ENCODE assay signal across 8 mouse cellular contexts in genomic region chr13:64312024-64312915, GRCm38 (mm10). TPM values are rescaled to one million over a fixed set of nuclear protein-coding genes. Genes with fewer than 3 reads are reported as not detected.
A peak's percentile ranks its signal among the peaks of the same experiment; 100 is the strongest.
DNase-seq lines count a peak whose midpoint lies in the region; ATAC-seq and TF ChIP-seq lines count a peak whose summit lies in the region.

Gene Aaed1 (minus strand): TSS chr13:64312710.

- H3K9me3 ChIP-seq in heart, embryonic 12.5 days (replicated peaks) = no peaks in the 10 kb centered on the region
- no peaks in the 10 kb centered on the region for H3K9me3 ChIP-seq in kidney, embryonic 16.5 days (ENCODE audit: low read length)

- peak within 1 kb of the TSS; percentile 95 for H3K4me3 ChIP-seq in brown adipose tissue, adult 24 weeks (ENCODE audit: insufficient read depth, low read depth, low read length)
- peak within 1 kb of the TSS; percentile 72 for H3K4me3 ChIP-seq in heart, embryonic 12.5 days
- H3K4me3 ChIP-seq in kidney, embryonic 16.5 days (ENCODE audit: low read length) = peak within 1 kb of the TSS; percentile 75
- peak within 1 kb of the TSS; percentile 66 for H3K4me3 ChIP-seq in liver, adult 2 months (ENCODE audit: insufficient read depth, low read depth, low read length)

- no peaks in the 10 kb centered on the region for H3K27me3 ChIP-seq in heart, embryonic 12.5 days (replicated peaks)
- no peaks in the 10 kb centered on the region for H3K27me3 ChIP-seq in kidney, embryonic 16.5 days (ENCODE audit: insufficient read depth, low read length)
- no peaks in the 10 kb centered on the region for H3K27me3 ChIP-seq in liver, adult 2 months (ENCODE audit: control insufficient read depth, insufficient read depth, low read length)

- ATAC-seq in erythroid progenitor cell, adult 5-6 weeks (replicated peaks; ENCODE audit: low FRiP score, poor library complexity, severe bottlenecking) = peak; percentile 84
- ATAC-seq in heart, embryonic 12.5 days (ENCODE audit: insufficient number of reproducible peaks, low FRiP score) = peak; percentile 94
- peak; percentile 93 for ATAC-seq in kidney, embryonic 16.5 days (ENCODE audit: low FRiP score, low TSS enrichment)
- ATAC-seq in monocyte, adult 5-6 weeks (replicated peaks; ENCODE audit: insufficient number of reproducible peaks, low FRiP score, low TSS enrichment, poor library complexity, severe bottlenecking) = peak; percentile 80

- peak within 1 kb of the TSS; percentile 67 for H3K4me2 ChIP-seq in heart, embryonic 12.5 days
- H3K4me2 ChIP-seq in kidney, embryonic 16.5 days (replicated peaks; ENCODE audit: low read depth, low read length) = peak within 1 kb of the TSS; percentile 51

- peak; percentile 89 for DNase-seq in CD4-positive, CD25-positive, alpha-beta regulatory T cell, adult 2 months (ENCODE audit: low read depth, low spot score)
- DNase-seq in liver, adult 2 months (ENCODE audit: extremely low read depth, low read depth, low spot score) = peak; percentile 79
- DNase-seq in spleen, postnatal 36 days (ENCODE audit: low spot score in 2 of 2) = peak; percentile 83 to 86

- H3K9ac ChIP-seq in heart, embryonic 12.5 days = peak within 1 kb of the TSS; percentile 89
- H3K9ac ChIP-seq in kidney, embryonic 16.5 days (replicated peaks; ENCODE audit: low read length) = peak within 1 kb of the TSS; percentile 83
- H3K9ac ChIP-seq in liver, adult 2 months (ENCODE audit: low read depth, low read length) = peak within 1 kb of the TSS; percentile 75

- peak within 1 kb of the TSS; percentile 86 for H3K27ac ChIP-seq in brown adipose tissue, adult 24 weeks (replicated peaks; ENCODE audit: low read depth, low read length)
- H3K27ac ChIP-seq in heart, embryonic 12.5 days (ENCODE audit: poor library complexity, severe bottlenecking) = peak within 1 kb of the TSS; percentile 98
- peak within 1 kb of the TSS; percentile 96 for H3K27ac ChIP-seq in kidney, embryonic 16.5 days (ENCODE audit: low read length)
- peak within 1 kb of the TSS; percentile 99 for H3K27ac ChIP-seq in liver, adult 2 months (replicated peaks; ENCODE audit: insufficient read depth, low read depth, low read length)

- peaks cover 8% of the 10 kb centered on the region; the same call in 1 of the 2 replicates for H3K79me2 ChIP-seq in liver, adult 2 months (ENCODE audit: control insufficient read depth, insufficient read depth, low read length)

- TF ChIP-seq POLR2A in liver, adult 2 months (IDR thresholded peaks at IDR 0.05; ENCODE audit: extremely low read depth, insufficient read depth, low read length) = peak; percentile 94

- TF ChIP-seq CTCF in liver, adult 2 months (IDR thresholded peaks at IDR 0.05; ENCODE audit: low read depth, low read length) = peak; percentile 32

- peaks cover 13% of the 10 kb centered on the region for H3K36me3 ChIP-seq in heart, embryonic 12.5 days
- H3K36me3 ChIP-seq in kidney, embryonic 16.5 days (ENCODE audit: insufficient read depth, low read length) = peaks cover 3% of the 10 kb centered on the region; the same call in 1 of the 2 replicates
- H3K36me3 ChIP-seq in liver, adult 2 months (ENCODE audit: control insufficient read depth, insufficient read depth, low read length) = peaks cover 6% of the 10 kb centered on the region; the same call in 1 of the 2 replicates

- WGBS in heart, embryonic 12.5 days = under 1% methylated on average over 62 of the region's 74 CpGs
- WGBS in kidney, embryonic 16.5 days = under 1% methylated on average over 61 of the region's 74 CpGs
- WGBS in liver, adult 2 months = under 1% methylated on average over 73 of the region's 74 CpGs

- peaks cover 5% of the 10 kb centered on the region; the same call in 1 of the 2 replicates for H3K4me1 ChIP-seq in brown adipose tissue, adult 24 weeks (ENCODE audit: control insufficient read depth, insufficient read depth, insufficient read length, low read length)
- peaks cover 27% of the 10 kb centered on the region for H3K4me1 ChIP-seq in heart, embryonic 12.5 days (replicated peaks)
- peaks cover 14% of the 10 kb centered on the region for H3K4me1 ChIP-seq in kidney, embryonic 16.5 days (ENCODE audit: insufficient read depth, low read length)
- peaks cover 25% of the 10 kb centered on the region for H3K4me1 ChIP-seq in liver, adult 2 months (ENCODE audit: control insufficient read depth, insufficient read depth, low read length)

RNA-seq across cellular contexts. Expression of gene Aaed1, which starts in this region (rescaled TPM):
- polyA plus RNA-seq in brown adipose tissue, adult 24 weeks (2012; ENCODE audit: insufficient read depth, insufficient read length, missing spikeins) = 58.9 and 62.9 TPM in 2 replicates
- 4.2 and 11.9 TPM in 2 replicates for total RNA-seq in erythroid progenitor cell, adult 5-6 weeks (2015; ENCODE audit: low replicate concordance)
- 6.2 and 10.5 TPM in 2 replicates for total RNA-seq in erythroid progenitor cell, adult 5-6 weeks (2017; ENCODE audit: low replicate concordance)
- polyA plus RNA-seq in heart, embryonic 12.5 days (2016; fragmentation: Nextera tagmentation; extraction: Ambion mirVana) = 89.0 and 93.6 TPM in 2 replicates
- polyA plus RNA-seq in kidney, embryonic 16.5 days (2015; fragmentation: Nextera tagmentation; extraction: Ambion mirVana) = 43.3 and 55.4 TPM in 2 replicates
- 83.4 and 84.2 TPM in 2 replicates for total RNA-seq in liver, adult 2 months (2014; rRNA removed)
- polyA plus RNA-seq in liver, adult 2 months (2012; rRNA removed) = 20.8 and 21.1 TPM in 2 replicates
- total RNA-seq in monocyte, adult 5-6 weeks (2017) = 67.2 to 79.5 TPM (median 78.6 TPM) in 3 replicates

Comparison
In these comparisons a context has a peak if more than half of its experiments do, and no peak if none do; other contexts are left out.
1. Peak in every context shown above with its lines: DNase-seq, ATAC-seq, H3K4me3 ChIP-seq and H3K27ac ChIP-seq.